Comparison of ENCODE assay signal across 9 mouse cellular contexts in the genomic region with DNA sequence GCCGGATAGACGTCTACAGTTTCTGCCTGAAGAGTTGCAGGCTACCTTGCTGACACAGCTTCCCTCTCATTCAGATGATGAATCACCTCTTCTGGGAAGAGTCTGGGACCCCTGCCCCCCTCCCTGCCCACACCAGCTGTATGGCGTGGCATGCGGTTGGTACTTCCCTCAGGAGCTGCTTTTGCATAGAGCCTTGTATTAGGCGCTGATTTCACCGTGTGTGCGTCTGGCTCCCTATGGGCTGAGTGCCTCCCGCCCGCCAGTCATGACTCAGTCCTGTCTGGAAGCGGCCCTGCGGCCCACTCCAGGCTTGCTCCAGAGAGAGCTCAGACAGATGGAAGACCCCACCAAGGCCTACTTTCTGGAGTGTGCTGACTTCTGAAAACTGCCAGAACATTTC. TPM values are rescaled to one million over a fixed set of nuclear protein-coding genes. Genes with fewer than 3 reads are reported as not detected.
A peak's percentile ranks its signal among the peaks of the same experiment; 100 is the strongest.
DNase-seq lines count a peak whose midpoint lies in the region; ATAC-seq and TF ChIP-seq lines count a peak whose summit lies in the region.
"Had no signal": no experiment of that assay in that cellular context is flagged by ENCODE, and none has a peak within 500 bp of the region (broad histone marks: within the 10 kb centered on the region; RNA-seq: fewer than 3 reads in every experiment).

No protein-coding gene starts in this region.

- H3K9me3 ChIP-seq in heart, embryonic 11.5 days (replicated peaks; ENCODE audit: control insufficient read depth, low read length) = no peaks in the 10 kb centered on the region
- no peaks in the 10 kb centered on the region for H3K9me3 ChIP-seq in limb, embryonic 14.5 days (ENCODE audit: control insufficient read depth, low read length)

- no peak overlapping the region for H3K4me3 ChIP-seq in heart, embryonic 11.5 days (ENCODE audit: low read depth, low read length)
- no peak overlapping the region for H3K4me3 ChIP-seq in limb, embryonic 14.5 days (replicated peaks; ENCODE audit: low read length)

- H3K4me2 ChIP-seq in heart, embryonic 11.5 days = no peak overlapping the region
- H3K4me2 ChIP-seq in limb, embryonic 14.5 days (replicated peaks; ENCODE audit: low read depth, low read length, severe bottlenecking) = no peak overlapping the region; the same call in 1 of the 2 replicates

- peaks cover 19% of the 10 kb centered on the region for H3K4me1 ChIP-seq in heart, embryonic 11.5 days (ENCODE audit: control insufficient read depth, insufficient read depth, low read length)
- peaks cover 64% of the 10 kb centered on the region for H3K4me1 ChIP-seq in limb, embryonic 14.5 days (ENCODE audit: control insufficient read depth, insufficient read depth, low read length)

- WGBS in heart, embryonic 11.5 days (ENCODE audit: insufficient replicate concordance) = 18% methylated on average over 11 of the region's 11 CpGs
- WGBS in limb, embryonic 14.5 days = 8% methylated on average over 11 of the region's 11 CpGs

- H3K27ac ChIP-seq in heart, embryonic 11.5 days (ENCODE audit: low read depth, low read length) = peak overlapping the region; percentile 89
- H3K27ac ChIP-seq in limb, embryonic 14.5 days (replicated peaks; ENCODE audit: low read depth, low read length) = peak overlapping the region; percentile 88

- H3K9ac ChIP-seq in heart, embryonic 11.5 days (ENCODE audit: low read depth, low read length) = no peak overlapping the region; the same call in 1 of the 2 replicates
- H3K9ac ChIP-seq in limb, embryonic 14.5 days (ENCODE audit: low read depth, low read length, severe bottlenecking) = no peak overlapping the region

- intact Hi-C loops in left cerebral cortex, postnatal 4 days (cut with DNase I) = no loop called here

- TF ChIP-seq POLR2A in limb, embryonic 14.5 days (IDR thresholded peaks at IDR 0.05; ENCODE audit: borderline replicate concordance, extremely low read depth, insufficient read depth, insufficient read length) = no peak

- no peaks in the 10 kb centered on the region for H3K36me3 ChIP-seq in heart, embryonic 11.5 days (ENCODE audit: control insufficient read depth, insufficient read depth, low read length)
- H3K36me3 ChIP-seq in limb, embryonic 14.5 days (ENCODE audit: control insufficient read depth, insufficient read depth, low read length) = no peaks in the 10 kb centered on the region

- peak; percentile 50 for DNase-seq in adrenal gland, postnatal 14 days
- DNase-seq in adrenal gland, postnatal 4 days (ENCODE audit: low spot score in 2 of 2) = no peak
- peak; percentile 55 for DNase-seq in adrenal gland, postnatal 36 days
- DNase-seq in limb, embryonic 14.5 days (ENCODE audit: low spot score) = peak; percentile 62
- DNase-seq in left cerebral cortex, postnatal 4 days = no peak
- no peak for DNase-seq in left cerebral cortex, adult 8-10 months (ENCODE audit: low spot score in 2 of 2)

- no peaks in the 10 kb centered on the region for H3K27me3 ChIP-seq in heart, embryonic 11.5 days (ENCODE audit: control insufficient read depth, insufficient read depth, low read length)
- H3K27me3 ChIP-seq in limb, embryonic 14.5 days (ENCODE audit: control insufficient read depth, insufficient read depth, low read length) = no peaks in the 10 kb centered on the region

- 0 out of 2 replicates have a peak, but pooled peaks have one; percentile 53 for ATAC-seq in heart, embryonic 11.5 days (replicated peaks; ENCODE audit: insufficient number of reproducible peaks, low FRiP score, low TSS enrichment)
- peak; percentile 46; the same call in 1 of the 2 replicates for ATAC-seq in limb, embryonic 14.5 days (ENCODE audit: low FRiP score, low read depth)
- no peak for ATAC-seq in erythroid progenitor cell, adult 5-6 weeks (replicated peaks; ENCODE audit: low FRiP score, poor library complexity, severe bottlenecking)

RNA-seq across cellular contexts. Expression of a gene that starts 8.1 kb away (rescaled TPM):
- total RNA-seq in adrenal gland, postnatal 14 days (2021) = 40.1 and 59.6 TPM in 2 replicates
- total RNA-seq in adrenal gland, postnatal 4 days (2021) = 10 to 100 TPM; 52.0 to 53.4 TPM
- total RNA-seq in adrenal gland, postnatal 36 days (2021) = 10 to 100 TPM; 33.1 to 50.2 TPM
- polyA plus RNA-seq in heart, embryonic 11.5 days (2014; fragmentation: Nextera tagmentation; extraction: Ambion mirVana) = 65.0 and 94.5 TPM in 2 replicates
- 146 and 183 TPM in 2 replicates for polyA plus RNA-seq in limb, embryonic 14.5 days (2012; rRNA removed)
- 99.3 and 128 TPM in 2 replicates for polyA plus RNA-seq in limb, embryonic 14.5 days (2014; fragmentation: Nextera tagmentation; extraction: Ambion mirVana)
- total RNA-seq in left cerebral cortex, postnatal 4 days (2021) = 1 to 10 TPM; 4.1 to 4.2 TPM
- 10.1 and 20.5 TPM in 2 replicates for total RNA-seq in erythroid progenitor cell, adult 5-6 weeks (2015; ENCODE audit: low replicate concordance)
- total RNA-seq in erythroid progenitor cell, adult 5-6 weeks (2017; ENCODE audit: low replicate concordance) = 9.9 and 12.9 TPM in 2 replicates
- 1 to 10 TPM; 4.5 to 5.1 (median 4.9) TPM for total RNA-seq in left cerebral cortex, adult 8-10 months (2022)

RNA-seq across cellular contexts. Expression of a gene that starts 52.9 kb away (rescaled TPM):
- 1.3 and 46.7 TPM in 2 replicates for total RNA-seq in adrenal gland, postnatal 14 days (2021)
- 10 to 100 TPM in 1 of 2 experiments, under 1 TPM in 1; 0.98 to 24.8 TPM for total RNA-seq in adrenal gland, postnatal 4 days (2021)
- not detected for total RNA-seq in adrenal gland, postnatal 36 days (2021)
- polyA plus RNA-seq in heart, embryonic 11.5 days (2014; fragmentation: Nextera tagmentation; extraction: Ambion mirVana) = 0.37 and 1.1 TPM in 2 replicates
- polyA plus RNA-seq in limb, embryonic 14.5 days (2012; rRNA removed) = not detected in 2 replicates
- not detected in 2 replicates for polyA plus RNA-seq in limb, embryonic 14.5 days (2014; fragmentation: Nextera tagmentation; extraction: Ambion mirVana)
- total RNA-seq in left cerebral cortex, postnatal 4 days (2021) = not detected
- not detected in 2 replicates for total RNA-seq in erythroid progenitor cell, adult 5-6 weeks (2015; ENCODE audit: low replicate concordance)
- not detected in 2 replicates for total RNA-seq in erythroid progenitor cell, adult 5-6 weeks (2017; ENCODE audit: low replicate concordance)
- total RNA-seq in left cerebral cortex, adult 8-10 months (2022) = not detected
- polyA plus RNA-seq: frontal cortex, adult 2 months had no signal

Comparison
In these comparisons a context has a peak if more than half of its experiments do, and no peak if none do; other contexts are left out.
1. DNase-seq: peak in adrenal gland, postnatal 14 days (single experiment), adrenal gland, postnatal 36 days (2 of 2) and limb, embryonic 14.5 days (single experiment); none in adrenal gland, postnatal 4 days (0 of 2), left cerebral cortex, postnatal 4 days (single experiment) and left cerebral cortex, adult 8-10 months (0 of 2).